Mouse (Mus musculus): ENCODE data around the gene Uhrf2.
"Not testable (repeated sequence)": the region's sequence is repeated elsewhere in the genome, so short reads cannot be mapped to it uniquely, and the experiment has no call there.

Gene Uhrf2

GRCm38 (mm10) chr19:30029894-30030635 is at the start of gene Uhrf2:
Uhrf2 (plus strand) TSS chr19:30030513.
- peak; percentile 95 to 97 for DNase-seq

DNA sequence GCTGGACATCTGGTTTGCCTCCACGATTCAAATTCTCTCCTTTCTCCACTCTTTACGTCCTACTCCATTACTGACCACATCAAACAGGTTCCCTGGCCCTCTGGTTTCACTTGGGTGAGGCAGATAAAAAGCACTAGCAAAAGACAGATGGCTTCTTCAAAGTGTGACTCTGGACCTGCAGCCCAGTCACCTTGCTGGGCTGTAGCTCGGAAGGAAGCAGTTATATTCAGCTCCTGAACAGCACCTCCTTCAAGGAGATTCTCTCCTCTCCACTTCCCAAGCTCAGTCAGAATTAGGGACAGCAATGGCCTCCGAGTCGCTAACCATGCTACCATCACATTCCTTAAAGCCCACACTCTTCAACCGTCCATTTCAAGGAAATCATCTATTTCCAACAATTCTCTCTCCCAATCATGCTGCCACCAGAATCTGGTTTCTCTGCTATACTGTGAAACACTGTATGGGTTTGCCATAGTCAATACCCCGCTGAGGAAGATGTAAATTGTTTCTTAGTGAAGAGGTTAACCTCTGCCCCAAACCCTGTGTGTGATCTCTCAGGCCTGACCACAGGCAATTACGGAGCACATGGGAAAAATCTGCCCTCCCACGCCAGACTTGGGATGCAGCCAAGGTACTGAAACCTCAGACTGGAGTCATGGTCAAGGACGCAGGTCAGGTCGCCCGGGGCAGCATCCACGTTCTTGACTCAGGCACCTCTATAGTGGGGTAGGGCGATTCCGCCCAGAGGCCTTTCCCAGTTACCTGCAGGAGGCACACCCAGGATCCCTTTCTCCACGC is 45.9 kb upstream of the Uhrf2 start:
- DNase-seq: no peak

- no peak for DNase-seq
These were observed 43.7 kb upstream of the Uhrf2 start for GRCm38 (mm10) chr19:29986464-29987091.

DNA sequence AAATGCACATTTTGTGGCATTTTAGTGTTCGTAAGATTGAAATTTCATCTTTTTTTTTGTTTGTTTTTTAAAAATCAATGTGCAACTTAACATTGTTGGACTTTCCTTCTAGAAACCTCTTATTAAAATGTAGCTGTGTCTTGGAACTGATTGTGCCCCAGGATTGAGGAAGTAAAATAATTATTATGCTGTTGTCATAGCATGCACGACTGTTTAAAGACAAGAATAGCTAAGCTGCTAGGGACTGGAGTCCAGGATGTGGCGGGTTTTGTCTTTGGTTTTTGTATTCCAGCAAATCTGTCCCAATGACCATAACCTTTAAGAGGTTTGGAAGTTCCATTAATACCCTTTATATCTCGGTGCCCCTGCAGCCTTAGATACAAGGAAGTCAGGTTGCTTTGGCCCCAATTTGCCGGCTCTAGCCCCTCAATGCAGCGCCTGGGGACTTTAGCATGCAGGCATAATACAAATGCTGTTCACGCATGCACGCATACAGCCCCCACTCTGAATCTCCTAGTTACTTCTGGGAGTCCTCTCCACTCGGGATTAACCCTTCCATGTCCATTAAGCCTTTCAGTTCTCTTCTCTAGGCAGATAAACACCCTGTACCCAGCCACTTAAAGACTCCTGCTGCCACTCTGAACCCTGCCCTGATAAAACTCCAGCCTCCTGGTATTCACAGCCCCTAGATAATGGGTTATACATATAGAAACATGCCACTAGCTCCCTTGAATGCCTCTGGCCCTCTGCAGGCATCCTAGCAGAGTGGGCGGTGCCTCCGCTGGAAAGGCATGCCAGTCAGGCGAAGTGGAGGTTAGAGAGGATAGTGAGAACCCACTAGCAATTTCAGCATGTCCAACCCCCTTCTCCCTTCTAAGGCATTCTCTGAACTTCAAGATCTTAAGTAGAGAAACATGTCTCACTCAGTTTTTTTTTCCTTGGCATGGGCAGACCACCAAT is 29.6 kb upstream of the Uhrf2 start:
- no peak for DNase-seq

DNA sequence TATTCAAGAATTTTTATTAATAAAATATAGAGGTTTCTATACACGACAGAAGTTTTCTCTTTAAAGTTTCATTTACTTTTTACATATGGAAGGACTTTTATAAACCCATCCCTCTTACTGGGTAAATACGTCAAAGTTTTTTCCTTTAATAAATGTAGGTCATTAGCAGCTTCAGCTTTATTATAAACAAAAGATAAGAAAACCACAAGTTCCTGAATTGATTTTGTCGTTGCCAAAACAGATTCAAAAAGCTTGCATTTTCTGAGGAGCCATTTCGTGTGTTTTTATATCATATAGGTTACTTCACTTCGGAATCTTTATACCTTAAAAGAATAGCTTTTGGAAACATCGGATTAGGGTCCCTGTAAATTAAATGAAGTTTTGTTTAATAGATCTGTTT is 28.8 kb upstream of the Uhrf2 start:
- no peak for DNase-seq

- DNase-seq: no peak
These were observed 26.7 kb upstream of the Uhrf2 start, which contains the start of gene Trpd52l3 for GRCm38 (mm10) chr19:30003621-30004020. Trpd52l3 (plus strand) TSS chr19:30003790.

DNA sequence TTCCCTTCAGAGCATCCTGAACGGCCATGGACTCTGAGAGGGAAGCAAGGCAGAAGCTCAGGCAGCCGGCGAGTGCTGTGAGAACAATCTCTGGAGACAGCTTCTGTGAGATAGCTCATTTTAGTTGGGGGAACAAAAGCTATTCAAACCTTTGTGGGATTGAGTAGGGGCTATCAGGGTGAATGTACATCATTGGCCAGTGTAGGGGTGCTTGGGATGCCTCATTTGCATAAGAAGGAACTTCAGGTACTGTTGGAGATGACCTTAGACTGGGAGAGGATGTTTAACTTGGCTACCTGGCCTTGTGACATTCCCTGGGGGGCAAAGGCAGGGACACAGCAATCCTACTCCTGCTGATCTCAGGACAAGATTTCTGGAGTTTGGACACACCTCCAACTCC is 23.9 kb upstream of the Uhrf2 start:
- DNase-seq: no peak

DNA sequence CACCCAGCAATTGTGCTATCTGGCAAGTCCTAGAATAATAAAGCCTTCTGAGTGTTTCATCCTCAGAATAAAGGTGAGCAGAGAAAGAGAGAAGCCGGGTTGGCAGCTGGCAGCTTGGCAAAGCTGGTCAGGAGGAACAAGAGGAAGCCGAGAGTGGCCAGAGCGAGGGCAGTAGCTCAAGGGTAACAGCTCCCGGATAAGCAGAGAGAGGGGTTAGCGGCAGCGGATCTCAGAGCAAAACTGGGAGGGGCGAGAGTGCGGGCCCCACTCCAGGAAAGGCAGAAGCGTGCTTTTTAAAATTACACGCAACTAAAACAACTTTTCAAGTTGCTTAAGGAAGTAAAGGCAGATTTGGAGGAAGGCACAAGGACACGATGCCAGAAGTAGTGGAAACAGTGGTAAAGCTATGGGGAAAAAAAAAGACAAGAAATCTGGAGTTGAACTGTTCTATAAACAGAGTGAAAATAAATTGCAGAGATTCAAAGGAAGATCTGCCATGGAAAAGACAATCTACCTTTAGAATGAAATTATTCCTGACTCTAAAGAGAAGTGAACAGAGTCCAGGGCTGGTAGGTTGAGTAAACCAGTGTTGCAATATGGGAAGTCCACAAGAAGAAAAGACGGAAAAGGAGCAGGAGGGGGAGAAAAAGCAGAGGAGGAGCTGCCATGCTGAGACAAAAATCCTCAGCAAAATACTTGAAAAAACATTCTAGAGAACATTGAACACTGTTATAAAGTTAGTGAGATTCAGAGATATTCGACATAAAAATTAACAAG is 19.6 kb upstream of the Uhrf2 start:
- no peak for DNase-seq

DNA sequence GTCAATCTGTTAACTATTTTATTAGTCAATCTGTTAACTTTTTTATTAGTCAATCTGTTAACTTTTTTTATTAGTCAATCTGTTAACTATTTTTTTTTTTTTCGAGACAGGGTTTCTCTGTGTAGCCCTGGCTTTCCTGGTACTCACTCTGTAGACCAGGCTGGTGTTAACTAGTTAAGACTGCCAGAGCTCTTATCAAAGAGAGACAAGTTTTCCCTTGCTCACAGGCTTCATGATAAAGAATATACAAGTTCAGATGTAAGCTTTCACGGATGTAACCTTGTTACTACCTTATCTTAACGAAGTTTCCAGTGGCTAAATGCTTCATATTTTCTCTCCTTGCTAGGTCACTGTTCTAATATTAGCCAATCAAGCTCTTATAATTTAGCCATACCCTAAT is 16.0 kb upstream of the Uhrf2 start:
- no peak for DNase-seq

- DNase-seq: no peak
These were observed 14.2 kb upstream of the Uhrf2 start for GRCm38 (mm10) chr19:30016156-30016555.

- DNase-seq: not testable (repeated sequence)
These were observed 6.9 kb upstream of the Uhrf2 start for GRCm38 (mm10) chr19:30023419-30023818.

- DNase-seq: no peak
These were observed 1.2 kb upstream of the Uhrf2 start for GRCm38 (mm10) chr19:30029002-30029710.

- peak; percentile 7 to 17 for DNase-seq
These were observed 539 bp downstream of the Uhrf2 start for GRCm38 (mm10) chr19:30030636-30031467.

- DNase-seq: no peak
These were observed 1.2 kb downstream of the Uhrf2 start for GRCm38 (mm10) chr19:30031468-30031931.

- DNase-seq: no peak
These were observed 1.9 kb downstream of the Uhrf2 start for GRCm38 (mm10) chr19:30032206-30032605.

- DNase-seq: no peak
These were observed 5.0 kb downstream of the Uhrf2 start for GRCm38 (mm10) chr19:30035361-30035760.

- DNase-seq: no peak
These were observed 13.4 kb downstream of the Uhrf2 start for GRCm38 (mm10) chr19:30043691-30044090.

- no peak for DNase-seq
These were observed 14.3 kb downstream of the Uhrf2 start for GRCm38 (mm10) chr19:30044630-30045029.

DNA sequence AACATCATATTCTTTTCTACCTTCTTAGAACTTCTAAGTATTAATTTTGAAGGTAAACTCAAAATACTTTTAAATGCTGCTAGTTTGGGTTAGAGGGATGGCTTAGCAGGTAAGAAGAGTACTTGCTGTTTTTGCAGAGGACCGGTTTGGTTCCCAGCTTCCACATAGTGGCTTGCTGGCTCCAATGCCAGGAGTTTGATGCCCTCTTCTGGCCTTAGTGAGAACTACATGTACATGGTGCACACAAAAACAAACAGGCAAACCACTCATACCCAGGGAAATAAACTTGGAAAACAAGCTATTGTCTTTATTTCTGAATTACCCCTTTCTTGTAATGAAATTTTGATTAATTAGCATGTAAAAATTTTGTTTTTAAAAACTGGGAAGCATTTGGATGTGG is 15.5 kb downstream of the Uhrf2 start:
- no peak for DNase-seq

- DNase-seq: no peak
These were observed 20.3 kb downstream of the Uhrf2 start for GRCm38 (mm10) chr19:30050584-30050983.
